Mouse (Mus musculus): ENCODE results near the gene Tfap2e. TPM values are rescaled to one million over a fixed set of nuclear protein-coding genes. Genes with fewer than 3 reads are reported as not detected.

The Tfap2e gene
- total RNA-seq, 2 experiments from 2014 or later, result not detected

GRCm38 (mm10) chr4:126751556-126752023, 15.6 kb upstream of the Tfap2e start:
- peak; percentile 66 to 67 for DNase-seq

GRCm38 (mm10) chr4:126750863-126751555, 15.0 kb upstream of the Tfap2e start:
- DNase-seq, result no peak

GRCm38 (mm10) chr4:126750046-126750683, 14.1 kb upstream of the Tfap2e start:
- peak; percentile 73 to 78 for DNase-seq

- peak; percentile 48 to 50 for DNase-seq
Measured at GRCm38 (mm10) chr4:126749553-126749952, 13.5 kb upstream of the Tfap2e start.

GRCm38 (mm10) chr4:126748381-126748780, 12.3 kb upstream of the Tfap2e start:
- DNase-seq, result no peak

- peak; percentile 43 to 47 for DNase-seq
Measured at GRCm38 (mm10) chr4:126746194-126746840, 10.3 kb upstream of the Tfap2e start.

GRCm38 (mm10) chr4:126745506-126746193, 9.6 kb upstream of the Tfap2e start:
- DNase-seq, result peak; percentile 83 to 84

GRCm38 (mm10) chr4:126744831-126745230, 8.8 kb upstream of the Tfap2e start:
- no peak for DNase-seq

- DNase-seq, result no peak
Measured at GRCm38 (mm10) chr4:126743713-126744112, 7.7 kb upstream of the Tfap2e start.

- DNase-seq, result no peak
Measured at GRCm38 (mm10) chr4:126742976-126743375, 6.9 kb upstream of the Tfap2e start.

GRCm38 (mm10) chr4:126741448-126741847, 5.4 kb upstream of the Tfap2e start:
- peak; percentile 86 to 87 for DNase-seq

- no peak for DNase-seq
Measured at GRCm38 (mm10) chr4:126739966-126740676, 4.1 kb upstream of the Tfap2e start.

- no peak for DNase-seq
Measured at GRCm38 (mm10) chr4:126735382-126736000, 549 bp downstream of the Tfap2e start.

- no peak for DNase-seq
Measured at GRCm38 (mm10) chr4:126734700-126735381, 1.2 kb downstream of the Tfap2e start.

- no peak for DNase-seq
Measured at GRCm38 (mm10) chr4:126734001-126734603, 1.9 kb downstream of the Tfap2e start.

- DNase-seq, result no peak
Measured at GRCm38 (mm10) chr4:126732531-126733380, 3.3 kb downstream of the Tfap2e start.

GRCm38 (mm10) chr4:126732111-126732510, 3.9 kb downstream of the Tfap2e start:
- no peak for DNase-seq

- no peak for DNase-seq
Measured at GRCm38 (mm10) chr4:126707439-126707826, 28.6 kb downstream of the Tfap2e start.

GRCm38 (mm10) chr4:126706630-126707438, 29.2 kb downstream of the Tfap2e start:
- no peak for DNase-seq

Data from layer of hippocampus, postnatal 36 days (tissue).